Mouse (Mus musculus) embryonic facial prominence, embryonic 10.5 days (tissue): ENCODE measurements around the gene 1700020D05Rik. TPM values are rescaled to one million over a fixed set of nuclear protein-coding genes. Genes with fewer than 3 reads are reported as not detected.

Experiments used
- DNase-seq: peaks from one replicate; pipeline ENCODE4 v3.0.0-alpha.2; 2017; ENCODE audit warnings: low spot score
- H3K27ac ChIP-seq: fragments of 300-500 bp; sonication (generic); replicated peaks from 2 replicates; pipeline ENCODE4 v1.5.1; 2016; ENCODE audit warnings: mild to moderate bottlenecking
- H3K27me3 ChIP-seq: fragments of 300-500 bp; sonication (generic); replicated peaks from 2 replicates; pipeline ENCODE4 v1.6.1; 2016; ENCODE audit warnings: low read depth, mild to moderate bottlenecking; ENCODE audit not compliant: poor library complexity, severe bottlenecking
- H3K36me3 ChIP-seq: fragments of 300-500 bp; sonication (generic); replicated peaks from 2 replicates; pipeline ENCODE4 v1.6.1; 2016; ENCODE audit warnings: mild to moderate bottlenecking, moderate library complexity
- H3K4me1 ChIP-seq: fragments of 300-500 bp; sonication (generic); 2 replicates; pipeline ENCODE4 v1.6.1; 2016
- H3K4me3 ChIP-seq: fragments of 300-500 bp; sonication (generic); 2 replicates; pipeline ENCODE4 v1.5.1; 2016; ENCODE audit warnings: mild to moderate bottlenecking, moderate library complexity
- H3K9me3 ChIP-seq: fragments of 300-500 bp; sonication (generic); 2 replicates; pipeline ENCODE4 v1.6.1; 2016; ENCODE audit warnings: mild to moderate bottlenecking
- WGBS: fragments of 180-500 bp; shearing (Covaris S2); methylation state at CpG from one replicate; pipeline ENCODE4 v1.1.7; 2016; 5-methylcytosine and 5-hydroxymethylcytosine counted together
- polyA plus RNA-seq: library from polyadenylated mRNA; unstranded; fragments of >200 nt; fragmentation: Nextera tagmentation; extraction: Ambion mirVana; gene quantifications from 2 replicates; pipeline ENCODE4 v1.2.1, GENCODE M21; 2016

The 1700020D05Rik gene
- not detected in 2 replicates for polyA plus RNA-seq

- Histone ChIP-seq H3K9me3 (no peaks in the 10 kb centered on the region), H3K4me3 (0 out of 2 replicates have a peak within 1 kb of the TSS, but pooled peaks have one; percentile 21), H3K27me3 (no peaks in the 10 kb centered on the region), H3K36me3 (peaks cover 8% of the 10 kb centered on the region; the same call in 1 of the 2 replicates), H3K4me1 (0 out of 2 replicates have a peak, but pooled peaks cover 2% of the 10 kb centered on the region), H3K27ac (no peak within 1 kb of the TSS)
- DNase-seq: no peak
- 62% methylated on average over 17 of the region's 17 CpGs for WGBS
These were observed at the start of gene 1700020D05Rik for GRCm38 (mm10) chr19:5503687-5504086. TSS of gene 1700020D05Rik (minus strand) at chr19:5503787.

GRCm38 (mm10) chr19:5547471-5548056 lies 44.0 kb upstream of the 1700020D05Rik start:
- peaks cover 6% of the 10 kb centered on the region; the same call in 1 of the 2 replicates for H3K4me1 ChIP-seq
- H3K9me3 ChIP-seq: no peaks in the 10 kb centered on the region
- no peak for DNase-seq
- no peaks in the 10 kb centered on the region for H3K36me3 ChIP-seq
- no peak overlapping the region for H3K27ac ChIP-seq
- 80% methylated on average over 4 of the region's 4 CpGs for WGBS
- H3K4me3 ChIP-seq: no peak overlapping the region
- peaks cover 10% of the 10 kb centered on the region; the same call in 1 of the 2 replicates for H3K27me3 ChIP-seq

- H3K4me3 ChIP-seq: no peak overlapping the region
- no peak overlapping the region for H3K27ac ChIP-seq
- 41% methylated on average over 11 of the region's 11 CpGs for WGBS
These were observed 40.4 kb upstream of the 1700020D05Rik start for GRCm38 (mm10) chr19:5544031-5544430.

GRCm38 (mm10) chr19:5543362-5543761 lies 39.8 kb upstream of the 1700020D05Rik start:
- peaks cover 10% of the 10 kb centered on the region for H3K27me3 ChIP-seq
- no peak overlapping the region for H3K4me3 ChIP-seq
- no peaks in the 10 kb centered on the region for H3K9me3 ChIP-seq
- H3K36me3 ChIP-seq: no peaks in the 10 kb centered on the region
- no peak overlapping the region for H3K27ac ChIP-seq
- DNase-seq: no peak
- peaks cover 5% of the 10 kb centered on the region; the same call in 1 of the 2 replicates for H3K4me1 ChIP-seq
- WGBS: 87% methylated on average over 9 of the region's 9 CpGs

More at GRCm38 (mm10) chr19:5544031-5544430, 40.4 kb upstream of the 1700020D05Rik start:
- no peaks in the 10 kb centered on the region for H3K9me3 ChIP-seq
- H3K4me1 ChIP-seq: peaks cover 5% of the 10 kb centered on the region; the same call in 1 of the 2 replicates
- H3K27me3 ChIP-seq: peaks cover 3% of the 10 kb centered on the region
- no peak for DNase-seq
- H3K36me3 ChIP-seq: no peaks in the 10 kb centered on the region

GRCm38 (mm10) chr19:5538786-5539185 lies 35.2 kb upstream of the 1700020D05Rik start:
- H3K9me3 ChIP-seq: no peaks in the 10 kb centered on the region
- no peak for DNase-seq
- H3K36me3 ChIP-seq: no peaks in the 10 kb centered on the region
- H3K4me3 ChIP-seq: no peak overlapping the region
- WGBS: 65% methylated on average over 8 of the region's 8 CpGs
- H3K27ac ChIP-seq: no peak overlapping the region
- H3K4me1 ChIP-seq: no peaks in the 10 kb centered on the region
- H3K27me3 ChIP-seq: peaks cover 13% of the 10 kb centered on the region

GRCm38 (mm10) chr19:5532520-5532919 lies 28.9 kb upstream of the 1700020D05Rik start:
- Histone ChIP-seq H3K27me3 (peaks cover 31% of the 10 kb centered on the region), H3K9me3 (no peaks in the 10 kb centered on the region), H3K27ac (no peak overlapping the region), H3K4me3 (no peak overlapping the region), H3K36me3 (no peaks in the 10 kb centered on the region), H3K4me1 (peaks cover 9% of the 10 kb centered on the region)
- WGBS: 71% methylated on average over 8 of the region's 8 CpGs
- no peak for DNase-seq

- no peaks in the 10 kb centered on the region for H3K36me3 ChIP-seq
- H3K9me3 ChIP-seq: no peaks in the 10 kb centered on the region
- peaks cover 9% of the 10 kb centered on the region for H3K4me1 ChIP-seq
- H3K27ac ChIP-seq: no peak overlapping the region
- H3K4me3 ChIP-seq: no peak overlapping the region
- no peak for DNase-seq
- H3K27me3 ChIP-seq: peaks cover 31% of the 10 kb centered on the region
- whole genome bisulfite sequencing: 58% methylated on average over 7 of the region's 7 CpGs
These were observed 26.5 kb upstream of the 1700020D05Rik start for GRCm38 (mm10) chr19:5530138-5530524.

GRCm38 (mm10) chr19:5529325-5530137 lies 25.9 kb upstream of the 1700020D05Rik start:
- 15% methylated on average over 20 of the region's 20 CpGs for WGBS
- Histone ChIP-seq H3K27me3 (peaks cover 31% of the 10 kb centered on the region), H3K27ac (no peak overlapping the region), H3K4me1 (peaks cover 9% of the 10 kb centered on the region), H3K9me3 (no peaks in the 10 kb centered on the region), H3K4me3 (peak overlapping the region; percentile 26; the same call in 1 of the 2 replicates), H3K36me3 (no peaks in the 10 kb centered on the region)
- peak; percentile 95 for DNase-seq

- Histone ChIP-seq H3K4me3 (no peak overlapping the region), H3K36me3 (no peaks in the 10 kb centered on the region), H3K27me3 (peaks cover 3% of the 10 kb centered on the region), H3K27ac (no peak overlapping the region), H3K9me3 (no peaks in the 10 kb centered on the region), H3K4me1 (peaks cover 9% of the 10 kb centered on the region)
- WGBS: 67% methylated on average over 5 of the region's 5 CpGs
- DNase-seq: no peak
These were observed 21.6 kb upstream of the 1700020D05Rik start for GRCm38 (mm10) chr19:5525204-5525603.

GRCm38 (mm10) chr19:5518721-5519120 lies 15.1 kb upstream of the 1700020D05Rik start:
- Histone ChIP-seq H3K27ac (no peak overlapping the region), H3K36me3 (no peaks in the 10 kb centered on the region), H3K27me3 (no peaks in the 10 kb centered on the region), H3K4me3 (no peak overlapping the region), H3K9me3 (no peaks in the 10 kb centered on the region), H3K4me1 (no peaks in the 10 kb centered on the region)
- WGBS: 85% methylated on average over 3 of the region's 3 CpGs
- no peak for DNase-seq

- Histone ChIP-seq H3K9me3 (no peaks in the 10 kb centered on the region), H3K27ac (no peak overlapping the region), H3K4me1 (no peaks in the 10 kb centered on the region), H3K27me3 (no peaks in the 10 kb centered on the region), H3K36me3 (no peaks in the 10 kb centered on the region), H3K4me3 (no peak overlapping the region)
- DNase-seq: no peak
- 82% methylated on average over 8 of the region's 8 CpGs for WGBS
These were observed 13.4 kb upstream of the 1700020D05Rik start for GRCm38 (mm10) chr19:5516906-5517505.
